Mouse (Mus musculus): ENCODE measurements around the gene Il13. TPM values are rescaled to one million over a fixed set of nuclear protein-coding genes. Genes with fewer than 3 reads are reported as not detected.

Gene Il13
- polyA plus RNA-seq (2015; fragmentation: Nextera tagmentation; extraction: Ambion mirVana): not detected in 2 replicates

GRCm38 (mm10) chr11:53634556-53634955 is at the start of gene Il13:
Gene Il13 (minus strand): TSS chr11:53634702.
- peaks cover 15% of the 10 kb centered on the region for H3K4me1 ChIP-seq (ENCODE audit: insufficient read depth, low read length)
- H3K9me3 ChIP-seq (ENCODE audit: low read length): no peaks in the 10 kb centered on the region
- H3K27me3 ChIP-seq (ENCODE audit: insufficient read depth, low read length): peaks cover 4% of the 10 kb centered on the region; the same call in 1 of the 2 replicates
- no peak within 1 kb of the TSS for H3K4me3 ChIP-seq (ENCODE audit: low read length)
- ATAC-seq (ENCODE audit: low FRiP score, low TSS enrichment): no peak
- 90% methylated on average over 8 of the region's 8 CpGs for WGBS
- H3K9ac ChIP-seq (replicated peaks; ENCODE audit: low read length): no peak within 1 kb of the TSS
- H3K27ac ChIP-seq (ENCODE audit: low read length): no peak within 1 kb of the TSS
- no peak within 1 kb of the TSS for H3K4me2 ChIP-seq (replicated peaks; ENCODE audit: low read depth, low read length)
- no peaks in the 10 kb centered on the region for H3K36me3 ChIP-seq (ENCODE audit: insufficient read depth, low read length)

- Histone ChIP-seq H3K27me3 (ENCODE audit: insufficient read depth, low read length) (no peaks in the 10 kb centered on the region), H3K27ac (ENCODE audit: low read length) (no peak overlapping the region), H3K4me2 (replicated peaks; ENCODE audit: low read depth, low read length) (no peak overlapping the region), H3K9me3 (ENCODE audit: low read length) (no peaks in the 10 kb centered on the region), H3K4me1 (ENCODE audit: insufficient read depth, low read length) (no peaks in the 10 kb centered on the region), H3K36me3 (ENCODE audit: insufficient read depth, low read length) (peaks cover 26% of the 10 kb centered on the region), H3K9ac (replicated peaks; ENCODE audit: low read length) (no peak overlapping the region), H3K4me3 (ENCODE audit: low read length) (no peak overlapping the region)
- WGBS: 88% methylated on average over 9 of the region's 9 CpGs
- ATAC-seq (ENCODE audit: low FRiP score, low TSS enrichment): no peak
Measured at GRCm38 (mm10) chr11:53682994-53683530, 48.6 kb upstream of the Il13 start.

GRCm38 (mm10) chr11:53682170-53682569 is 47.7 kb upstream of the Il13 start:
- 66% methylated on average over 2 of the region's 2 CpGs for WGBS
- Histone ChIP-seq H3K36me3 (ENCODE audit: insufficient read depth, low read length) (peaks cover 32% of the 10 kb centered on the region), H3K4me3 (ENCODE audit: low read length) (no peak overlapping the region)

GRCm38 (mm10) chr11:53681686-53682085 is 47.2 kb upstream of the Il13 start:
- peaks cover 32% of the 10 kb centered on the region for H3K36me3 ChIP-seq (ENCODE audit: insufficient read depth, low read length)
- no peak overlapping the region for H3K4me3 ChIP-seq (ENCODE audit: low read length)
- no peak for ATAC-seq (ENCODE audit: low FRiP score, low TSS enrichment)
- H3K27me3 ChIP-seq (ENCODE audit: insufficient read depth, low read length): no peaks in the 10 kb centered on the region
- H3K27ac ChIP-seq (ENCODE audit: low read length): no peak overlapping the region
- no peaks in the 10 kb centered on the region for H3K9me3 ChIP-seq (ENCODE audit: low read length)
- WGBS: 89% methylated on average over 2 of the region's 2 CpGs
- no peak overlapping the region for H3K4me2 ChIP-seq (replicated peaks; ENCODE audit: low read depth, low read length)
- no peaks in the 10 kb centered on the region for H3K4me1 ChIP-seq (ENCODE audit: insufficient read depth, low read length)
- no peak overlapping the region for H3K9ac ChIP-seq (replicated peaks; ENCODE audit: low read length)

More at GRCm38 (mm10) chr11:53682170-53682569, 47.7 kb upstream of the Il13 start:
- no peaks in the 10 kb centered on the region for H3K27me3 ChIP-seq (ENCODE audit: insufficient read depth, low read length)
- H3K4me1 ChIP-seq (ENCODE audit: insufficient read depth, low read length): no peaks in the 10 kb centered on the region
- H3K27ac ChIP-seq (ENCODE audit: low read length): no peak overlapping the region
- ATAC-seq (ENCODE audit: low FRiP score, low TSS enrichment): no peak
- H3K4me2 ChIP-seq (replicated peaks; ENCODE audit: low read depth, low read length): no peak overlapping the region
- no peak overlapping the region for H3K9ac ChIP-seq (replicated peaks; ENCODE audit: low read length)
- no peaks in the 10 kb centered on the region for H3K9me3 ChIP-seq (ENCODE audit: low read length)

- H3K4me2 ChIP-seq (replicated peaks; ENCODE audit: low read depth, low read length): no peak overlapping the region
- H3K4me1 ChIP-seq (ENCODE audit: insufficient read depth, low read length): no peaks in the 10 kb centered on the region
- ATAC-seq (ENCODE audit: low FRiP score, low TSS enrichment): no peak
- no peak overlapping the region for H3K4me3 ChIP-seq (ENCODE audit: low read length)
- H3K9ac ChIP-seq (replicated peaks; ENCODE audit: low read length): no peak overlapping the region
- H3K36me3 ChIP-seq (ENCODE audit: insufficient read depth, low read length): peaks cover 36% of the 10 kb centered on the region
- 78% methylated on average over 4 of the region's 4 CpGs for WGBS
- no peaks in the 10 kb centered on the region for H3K9me3 ChIP-seq (ENCODE audit: low read length)
- no peaks in the 10 kb centered on the region for H3K27me3 ChIP-seq (ENCODE audit: insufficient read depth, low read length)
- H3K27ac ChIP-seq (ENCODE audit: low read length): no peak overlapping the region
Measured at GRCm38 (mm10) chr11:53680141-53680540, 45.6 kb upstream of the Il13 start.

- Histone ChIP-seq H3K4me1 (ENCODE audit: insufficient read depth, low read length) (no peaks in the 10 kb centered on the region), H3K9ac (replicated peaks; ENCODE audit: low read length) (no peak overlapping the region), H3K36me3 (ENCODE audit: insufficient read depth, low read length) (peaks cover 51% of the 10 kb centered on the region), H3K4me2 (replicated peaks; ENCODE audit: low read depth, low read length) (no peak overlapping the region), H3K9me3 (ENCODE audit: low read length) (no peaks in the 10 kb centered on the region), H3K4me3 (ENCODE audit: low read length) (no peak overlapping the region), H3K27me3 (ENCODE audit: insufficient read depth, low read length) (no peaks in the 10 kb centered on the region), H3K27ac (ENCODE audit: low read length) (no peak overlapping the region)
- no peak for ATAC-seq (ENCODE audit: low FRiP score, low TSS enrichment)
- WGBS: 96% methylated on average over 4 of the region's 4 CpGs
Measured at GRCm38 (mm10) chr11:53671414-53671813, 36.9 kb upstream of the Il13 start.

GRCm38 (mm10) chr11:53664091-53664490 is 29.6 kb upstream of the Il13 start:
- H3K4me1 ChIP-seq (ENCODE audit: insufficient read depth, low read length): no peaks in the 10 kb centered on the region
- no peaks in the 10 kb centered on the region for H3K9me3 ChIP-seq (ENCODE audit: low read length)
- no peak for ATAC-seq (ENCODE audit: low FRiP score, low TSS enrichment)
- no peak overlapping the region for H3K4me2 ChIP-seq (replicated peaks; ENCODE audit: low read depth, low read length)
- no peaks in the 10 kb centered on the region for H3K27me3 ChIP-seq (ENCODE audit: insufficient read depth, low read length)
- H3K4me3 ChIP-seq (ENCODE audit: low read length): no peak overlapping the region
- H3K9ac ChIP-seq (replicated peaks; ENCODE audit: low read length): no peak overlapping the region
- H3K36me3 ChIP-seq (ENCODE audit: insufficient read depth, low read length): peaks cover 31% of the 10 kb centered on the region
- WGBS: 87% methylated on average over 5 of the region's 5 CpGs
- no peak overlapping the region for H3K27ac ChIP-seq (ENCODE audit: low read length)

GRCm38 (mm10) chr11:53662794-53663674 is 28.5 kb upstream of the Il13 start:
- Histone ChIP-seq H3K9ac (replicated peaks; ENCODE audit: low read length) (no peak overlapping the region), H3K9me3 (ENCODE audit: low read length) (no peaks in the 10 kb centered on the region), H3K27ac (ENCODE audit: low read length) (no peak overlapping the region), H3K36me3 (ENCODE audit: insufficient read depth, low read length) (peaks cover 24% of the 10 kb centered on the region), H3K27me3 (ENCODE audit: insufficient read depth, low read length) (no peaks in the 10 kb centered on the region), H3K4me2 (replicated peaks; ENCODE audit: low read depth, low read length) (no peak overlapping the region), H3K4me3 (ENCODE audit: low read length) (no peak overlapping the region), H3K4me1 (ENCODE audit: insufficient read depth, low read length) (no peaks in the 10 kb centered on the region)
- 67% methylated on average over 14 of the region's 14 CpGs for WGBS
- no peak for ATAC-seq (ENCODE audit: low FRiP score, low TSS enrichment)

- Histone ChIP-seq H3K27me3 (ENCODE audit: insufficient read depth, low read length) (no peaks in the 10 kb centered on the region), H3K27ac (ENCODE audit: low read length) (no peak overlapping the region), H3K36me3 (ENCODE audit: insufficient read depth, low read length) (peaks cover 19% of the 10 kb centered on the region), H3K4me2 (replicated peaks; ENCODE audit: low read depth, low read length) (no peak overlapping the region), H3K4me1 (ENCODE audit: insufficient read depth, low read length) (no peaks in the 10 kb centered on the region), H3K9me3 (ENCODE audit: low read length) (no peaks in the 10 kb centered on the region), H3K9ac (replicated peaks; ENCODE audit: low read length) (no peak overlapping the region), H3K4me3 (ENCODE audit: low read length) (no peak overlapping the region)
- no peak for ATAC-seq (ENCODE audit: low FRiP score, low TSS enrichment)
- 75% methylated on average over 6 of the region's 6 CpGs for WGBS
Measured at GRCm38 (mm10) chr11:53657828-53658227, 23.3 kb upstream of the Il13 start.

GRCm38 (mm10) chr11:53657381-53657780 is 22.9 kb upstream of the Il13 start:
- Histone ChIP-seq H3K9me3 (ENCODE audit: low read length) (no peaks in the 10 kb centered on the region), H3K4me1 (ENCODE audit: insufficient read depth, low read length) (no peaks in the 10 kb centered on the region), H3K27me3 (ENCODE audit: insufficient read depth, low read length) (no peaks in the 10 kb centered on the region), H3K36me3 (ENCODE audit: insufficient read depth, low read length) (peaks cover 20% of the 10 kb centered on the region), H3K27ac (ENCODE audit: low read length) (no peak overlapping the region), H3K4me3 (ENCODE audit: low read length) (no peak overlapping the region), H3K9ac (replicated peaks; ENCODE audit: low read length) (no peak overlapping the region), H3K4me2 (replicated peaks; ENCODE audit: low read depth, low read length) (no peak overlapping the region)
- WGBS: 55% methylated on average over 8 of the region's 8 CpGs
- no peak for ATAC-seq (ENCODE audit: low FRiP score, low TSS enrichment)

All from kidney, embryonic 16.5 days (tissue).